Mouse (Mus musculus): ENCODE measurements at regions not wholly inside any gene's neighbourhood (a gene's known extent, or its start where the extent isn't known, plus 50 kb on each side); places are given as distances from the start of the nearest gene placed in this dataset.

DNA sequence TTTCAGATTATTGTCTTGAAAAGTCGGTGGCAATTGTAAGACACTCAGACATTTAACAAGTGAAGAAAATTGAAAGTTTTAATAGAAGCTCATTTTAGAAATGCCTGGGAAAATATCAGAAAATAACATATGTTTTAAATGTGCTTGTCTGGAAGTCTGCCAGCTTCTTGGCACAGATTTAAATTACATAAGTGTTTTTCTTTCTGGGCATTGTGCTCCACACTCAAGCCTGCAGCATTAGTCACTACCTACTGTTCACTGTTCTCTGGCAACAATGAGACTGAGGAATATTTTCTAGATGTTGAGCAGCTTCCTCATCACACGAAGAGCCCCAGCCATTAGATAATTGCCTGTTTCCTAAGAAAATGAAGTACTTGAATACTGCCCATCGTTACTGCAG, 170.3 kb upstream of the Zwint start:
- TF ChIP-seq CTCF (IDR thresholded peaks at IDR 0.05; ENCODE audit: low read depth) (no peak), EP300 (IDR thresholded peaks at IDR 0.05; ENCODE audit: low read depth) (no peak)

All from heart, postnatal 0 days (tissue).